Mouse (Mus musculus): ENCODE results near the gene Cadm1.
A peak's percentile ranks its signal among the peaks of the same experiment; 100 is the strongest.

DNA sequence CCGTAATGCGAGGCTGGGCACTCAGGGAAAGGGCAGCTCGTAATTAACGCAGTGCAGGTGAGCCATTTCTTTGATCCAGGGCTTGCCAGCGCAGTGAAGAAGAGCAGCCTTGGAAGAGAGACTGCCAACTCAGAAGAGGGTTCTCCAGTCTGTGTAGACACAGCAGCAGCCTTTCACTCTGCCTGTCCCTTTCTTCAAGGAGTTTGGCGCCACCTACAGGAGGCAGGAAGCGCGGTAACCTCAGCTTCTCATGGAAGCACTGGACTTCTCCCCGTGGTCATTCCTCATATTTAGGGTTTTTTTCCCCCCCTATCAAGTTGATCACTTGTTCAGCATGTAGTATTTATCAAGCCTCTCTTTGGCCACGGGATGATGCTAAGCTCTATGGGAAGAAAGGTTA lies 178.3 kb downstream of the Cadm1 start:
- peak; percentile 87 for TF ChIP-seq CTCF (IDR thresholded peaks at IDR 0.05; ENCODE audit: low read depth)
- TF ChIP-seq EP300 (IDR thresholded peaks at IDR 0.05; ENCODE audit: low read depth) = no peak

All from liver, postnatal 0 days (tissue).